Mouse (Mus musculus) embryonic stem cell, embryonic (primary cell): ENCODE results near the gene Zfp983.
"Not testable (repeated sequence)": the region's sequence is repeated elsewhere in the genome, so short reads cannot be mapped to it uniquely, and the experiment has no call there.

ENCODE experiments used
- CTCF ChIA-PET, 4 experiments: fragments of 300-600 bp in 2 of 4; fragments of 350-600 bp in 2 of 4; sonication (Branson Sonifier 250); formaldehyde crosslinking; loops; one replicate each; lab custom pipeline; 2022; ENCODE audit warnings: inconsistent platforms in 2 of 4; lab: Charles Lee
- POLR2A ChIA-PET, 4 experiments: fragments of 300-600 bp in 2 of 4; fragments of 350-600 bp in 2 of 4; sonication (Branson Sonifier 250); formaldehyde crosslinking; loops; one replicate each; lab custom pipeline; 2022; ENCODE audit warnings: antibody characterized with exemption in 4 of 4, inconsistent platforms in 1 of 4; lab: Charles Lee

The Zfp983 gene

DNA sequence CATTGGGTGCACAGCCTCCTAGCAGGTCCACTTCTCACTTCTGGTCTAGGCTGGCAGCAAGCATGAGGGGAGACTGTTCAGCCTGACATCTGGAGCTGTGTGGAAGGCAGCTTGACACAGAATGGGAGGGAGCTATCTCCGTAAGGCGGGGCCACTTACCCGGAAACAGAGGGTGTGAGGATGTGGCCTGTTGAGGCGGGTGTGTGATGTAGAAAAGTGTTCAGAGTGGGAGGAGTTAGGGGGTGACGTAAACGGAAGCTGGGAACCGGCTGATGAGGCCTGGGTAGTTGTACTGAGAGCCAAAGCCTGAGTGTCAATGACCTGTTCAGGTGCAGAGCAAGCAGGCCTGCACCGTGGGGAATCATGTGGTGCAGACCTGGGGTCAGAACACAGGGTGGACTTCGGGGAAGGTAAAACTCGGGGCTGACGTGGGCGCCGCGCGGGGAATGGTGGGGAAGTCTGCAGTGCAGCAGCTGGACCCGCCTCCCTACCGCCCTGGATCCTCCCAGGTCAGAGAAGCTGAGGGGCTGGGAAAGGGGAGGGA lies at the start of gene Zfp983:
Zfp983 (plus strand) TSS at position 261 of the 544 bp plus-strand sequence.
- CTCF ChIA-PET, result interaction anchor here in 3 of 4 experiments (0.6 to 1.7 kb wide), 8 partner anchors 14 to 419 kb away, joined by 3 to 23 read pairs (median 4); no protein-coding TSS in a partner anchor
- POLR2A ChIA-PET, result interaction anchor here in 3 of 4 experiments (0.7 to 1.7 kb wide), 14 partner anchors 29 to 774 kb away, joined by 3 to 39 read pairs (median 4); partner anchors contain the start of genes Zfp948 (in 2 of the 3), Ppp2r1a (in 1 of the 3), Zfp229 (in 1 of the 3) and Zfp51 (in 1 of the 3)

DNA sequence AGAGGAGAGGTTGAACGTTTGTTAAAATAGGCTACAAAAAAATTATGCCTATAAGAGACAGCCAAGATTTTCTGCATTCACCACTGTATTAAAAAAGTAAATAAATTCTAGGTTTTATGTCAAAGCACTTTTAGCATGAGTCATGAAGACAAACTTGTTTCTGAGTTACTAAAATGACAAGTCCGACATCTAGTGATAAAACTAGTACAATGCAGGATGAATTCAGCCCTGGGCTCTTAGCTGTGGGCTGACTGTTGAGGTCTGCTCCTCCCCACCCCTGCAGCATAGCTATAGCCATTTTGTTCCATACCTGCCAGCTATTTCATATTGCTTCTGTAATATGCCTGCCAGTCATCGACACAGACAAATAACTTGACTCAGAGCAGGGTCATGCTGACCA lies 34.1 kb upstream of the Zfp983 start:
- ChIA-PET POLR2A (interaction anchor here in 2 of 4 experiments (1.0 to 1.6 kb wide), 2 partner anchors 12 to 49 kb away, joined by 3 to 4 read pairs; partner anchors contain the start of gene Zfp948 (in 1 of the 2)), CTCF (interaction anchor here in 2 of 4 experiments (0.6 to 1.8 kb wide), 6 partner anchors 8 to 385 kb away, joined by 3 to 4 read pairs (median 4); partner anchors contain the start of genes Zfp51 (in 1 of the 2) and Zfp983 (in 1 of the 2))

DNA sequence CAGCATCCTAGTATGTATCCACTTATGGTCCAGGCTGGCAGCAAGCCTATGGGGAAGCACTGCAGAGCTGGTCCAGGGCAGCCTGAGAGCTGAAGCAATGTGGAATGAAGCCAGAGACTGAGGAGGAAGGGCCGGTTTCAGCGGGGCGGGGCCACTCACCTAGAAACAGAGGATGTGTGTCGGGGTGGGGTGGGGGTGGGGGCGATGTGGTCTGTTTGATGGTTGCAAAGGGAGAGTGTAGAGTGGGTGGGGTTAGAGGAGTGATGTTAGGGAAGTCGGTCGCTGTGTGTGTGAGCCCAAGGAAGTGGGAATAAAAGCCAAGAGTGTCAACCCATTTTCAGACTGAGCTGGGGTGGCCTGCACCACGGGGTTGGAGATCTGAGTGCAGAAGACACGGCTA lies 33.1 kb upstream of the Zfp983 start:
- CTCF ChIA-PET, result interaction anchor here in 2 of 4 experiments (0.6 to 1.8 kb wide), 4 partner anchors 33 to 386 kb away, joined by 3 to 4 read pairs (median 4); partner anchors contain the start of genes Zfp51 (in 2 of the 2) and Zfp983 (in 1 of the 2)
- POLR2A ChIA-PET, result interaction anchor here in 2 of 4 experiments (0.6 to 1.6 kb wide), 2 partner anchors 13 to 18 kb away, joined by 4 read pairs; no protein-coding TSS in a partner anchor

DNA sequence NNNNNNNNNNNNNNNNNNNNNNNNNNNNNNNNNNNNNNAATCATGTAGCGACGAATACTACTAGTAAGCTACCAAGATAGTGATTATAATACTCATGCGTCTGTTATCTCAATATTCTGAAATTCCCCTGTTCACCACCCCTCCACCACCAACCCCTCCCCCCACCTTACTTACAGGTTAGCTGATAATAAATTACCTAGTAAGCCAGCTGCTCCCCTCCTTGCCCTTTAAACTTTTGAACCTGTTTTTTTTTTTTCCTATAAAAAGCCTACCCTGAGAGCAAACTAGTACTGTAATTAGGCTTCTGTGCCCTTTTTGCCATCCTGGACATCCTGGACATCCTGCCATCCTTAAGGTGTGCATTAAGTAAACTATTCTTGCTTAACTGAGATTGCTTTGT lies 26.8 kb upstream of the Zfp983 start:
- POLR2A ChIA-PET, result no interaction called here
- CTCF ChIA-PET, result no interaction called here

DNA sequence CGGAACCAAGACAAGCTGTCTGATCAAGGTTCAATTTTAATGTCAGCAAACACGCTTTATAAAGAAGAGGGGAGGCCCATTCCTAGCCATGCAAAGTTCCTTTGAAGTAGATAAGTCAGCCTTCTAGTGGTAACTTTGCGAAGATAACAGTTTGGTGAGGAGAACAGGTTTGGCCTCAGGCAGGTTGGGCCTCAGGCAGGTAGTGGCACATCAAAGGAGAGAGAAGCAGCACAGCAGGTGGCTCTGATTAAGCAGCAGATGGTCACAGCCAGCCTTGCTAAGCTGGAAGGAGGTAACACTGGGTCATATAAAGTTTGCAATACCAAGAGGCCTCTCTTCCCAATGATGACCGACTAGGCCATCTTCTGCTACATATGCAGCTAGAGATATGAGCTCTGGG lies 14.7 kb upstream of the Zfp983 start:
- POLR2A ChIA-PET, result interaction anchor here in 1 of 4 experiments (0.6 kb wide), 1 partner anchor 19 kb away, joined by 4 read pairs; no protein-coding TSS in a partner anchor
- CTCF ChIA-PET, result not testable (repeated sequence)

DNA sequence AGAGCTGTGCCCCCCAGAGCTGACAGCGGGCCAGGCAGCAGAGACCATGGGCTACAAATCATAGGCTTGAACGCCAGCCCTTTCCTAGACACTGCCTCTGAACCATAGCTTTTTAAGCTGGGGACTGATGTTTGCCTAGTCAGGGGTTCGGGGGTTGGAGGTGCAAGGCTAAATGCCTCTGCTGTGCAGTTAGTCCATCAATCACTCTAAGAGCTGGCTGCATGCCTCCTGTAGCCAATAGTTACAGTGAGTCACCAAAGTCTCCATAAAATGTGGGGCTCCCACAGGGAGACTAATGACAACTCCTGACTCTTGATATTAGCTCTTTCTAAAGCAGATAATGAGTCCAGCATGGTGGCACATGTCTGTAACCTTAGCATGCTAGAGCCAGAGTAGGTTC lies 1.6 kb upstream of the Zfp983 start:
- ChIA-PET POLR2A (interaction anchor here in 1 of 4 experiments (1.6 kb wide), 1 partner anchor 31 kb away, joined by 5 read pairs; no protein-coding TSS in a partner anchor), CTCF (interaction anchor here in 1 of 4 experiments (1.0 kb wide), 1 partner anchor 31 kb away, joined by 5 read pairs; no protein-coding TSS in a partner anchor)

DNA sequence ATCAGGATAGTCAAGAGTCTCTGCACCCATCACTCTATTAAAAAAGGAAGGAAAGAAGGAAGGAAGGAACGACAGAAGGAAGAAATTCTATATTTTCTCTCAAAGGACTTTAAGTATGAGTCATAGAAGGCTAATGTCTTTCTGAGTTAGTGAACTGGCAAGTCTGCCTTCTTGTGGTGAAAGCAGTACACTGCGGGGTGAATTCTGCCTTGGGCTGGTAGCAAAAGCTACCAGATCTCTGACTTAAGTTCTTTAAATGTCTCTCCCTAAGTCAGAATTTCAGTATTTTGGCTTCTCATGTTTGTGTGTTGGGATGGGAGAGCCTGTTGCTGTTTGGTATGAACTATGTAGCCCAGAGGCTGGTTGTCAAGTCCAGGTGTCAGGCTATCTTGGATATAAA lies 488 bp upstream of the Zfp983 start:
- ChIA-PET POLR2A (interaction anchor here in 3 of 4 experiments (1.0 to 1.7 kb wide), 11 partner anchors 30 to 774 kb away, joined by 3 to 39 read pairs (median 4); partner anchors contain the start of genes Ppp2r1a (in 1 of the 3), Zfp51 (in 1 of the 3), Zfp54 (in 1 of the 3) and Zfp942 (in 1 of the 3)), CTCF (interaction anchor here in 2 of 4 experiments (1.0 to 1.7 kb wide), 7 partner anchors 13 to 418 kb away, joined by 3 to 23 read pairs (median 4); no protein-coding TSS in a partner anchor)

DNA sequence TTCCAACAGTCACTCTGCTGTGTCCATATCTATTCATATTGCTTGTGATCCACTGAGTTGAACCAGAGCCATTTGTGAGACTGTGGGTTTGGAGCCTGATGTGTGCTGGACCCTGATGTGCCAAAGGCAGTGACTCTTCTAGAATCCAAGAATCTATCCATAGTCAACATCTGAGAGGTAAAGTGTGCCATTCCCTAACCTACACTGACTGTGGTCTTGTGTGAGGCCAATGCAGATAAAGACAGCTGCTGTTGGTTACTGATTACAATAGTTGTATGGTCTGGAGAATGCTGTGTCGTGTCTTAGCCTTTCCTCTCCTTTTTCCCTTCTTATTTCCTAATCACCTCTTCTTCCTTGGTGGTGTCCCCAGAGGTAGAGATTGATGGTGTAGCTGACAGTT lies 28.4 kb downstream of the Zfp983 start:
- CTCF ChIA-PET, result interaction anchor here in 2 of 4 experiments (0.7 to 1.4 kb wide), 3 partner anchors 21 to 30 kb away, joined by 3 to 23 read pairs (median 5); partner anchors contain the start of gene Zfp983 (in 2 of the 2)
- POLR2A ChIA-PET, result interaction anchor here in 1 of 4 experiments (2.2 kb wide), 1 partner anchor 29 kb away, joined by 39 read pairs; the partner anchor contains the start of gene Zfp983

DNA sequence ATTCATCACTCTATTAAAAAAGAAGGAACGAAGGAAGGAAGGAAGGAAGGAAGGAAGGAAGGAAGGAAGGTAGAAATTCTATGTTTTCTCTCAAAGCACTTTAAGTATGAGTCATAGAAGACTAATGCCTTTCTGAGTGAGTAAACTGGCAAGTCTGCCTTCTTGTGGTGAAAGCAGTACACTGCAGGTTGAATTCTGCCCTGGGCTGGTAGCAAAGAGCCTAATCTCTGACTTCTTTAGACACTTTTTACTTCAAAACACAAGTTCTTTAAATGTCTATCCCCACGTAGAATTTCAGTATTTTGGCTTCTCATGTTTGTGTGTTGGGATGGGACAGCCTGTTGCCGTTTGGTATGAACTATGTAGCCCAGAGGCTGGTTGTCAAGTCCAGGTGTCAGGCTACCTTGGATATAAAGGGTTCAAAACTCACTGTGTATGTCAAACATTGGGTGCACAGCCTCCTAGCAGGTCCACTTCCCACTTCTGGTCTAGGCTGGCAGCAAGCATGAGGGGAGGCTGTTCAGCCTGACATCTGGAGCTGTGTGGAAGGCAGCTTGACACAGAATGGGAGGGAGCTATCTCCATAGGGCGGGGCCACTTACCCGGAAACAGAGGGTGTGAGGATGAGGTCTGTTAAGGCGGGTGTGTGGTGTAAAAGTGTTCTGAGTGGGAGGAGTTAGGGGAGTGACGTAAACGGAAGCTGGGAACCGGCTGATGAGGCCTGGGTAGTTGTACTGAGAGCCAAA lies 29.0 kb downstream of the Zfp983 start:
- CTCF ChIA-PET, result interaction anchor here in 3 of 4 experiments (0.6 to 1.4 kb wide), 13 partner anchors 28 to 1300 kb away, joined by 3 to 23 read pairs (median 3); partner anchors contain the start of genes Zfp760 (in 2 of the 3), Zfp983 (in 2 of the 3), Zfp51 (in 1 of the 3) and Zfp948 (in 1 of the 3)
- POLR2A ChIA-PET, result interaction anchor here in 3 of 4 experiments (0.8 to 2.2 kb wide), 12 partner anchors 26 to 735 kb away, joined by 3 to 39 read pairs (median 4); partner anchors contain the start of genes Zfp983 (in 3 of the 3), Ppp2r1a (in 1 of the 3), Zfp229 (in 1 of the 3) and Zfp51 (in 1 of the 3)

DNA sequence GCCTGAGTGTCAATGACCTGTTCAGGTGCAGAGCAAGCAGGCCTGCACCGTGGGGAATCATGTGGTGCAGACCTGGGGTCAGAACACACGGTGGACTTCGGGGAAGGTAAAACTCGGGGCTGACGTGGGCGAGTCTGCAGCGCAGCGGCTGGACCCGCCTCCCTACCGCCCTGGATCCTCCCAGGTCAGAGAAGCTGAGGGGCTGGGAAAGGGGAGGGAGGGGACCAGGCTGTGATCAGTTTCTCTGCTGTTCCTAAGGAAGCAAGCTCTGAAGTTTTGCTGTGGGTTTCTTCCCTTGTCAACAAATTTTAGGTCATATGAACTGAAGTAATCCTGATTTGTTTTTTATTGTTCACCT lies 29.6 kb downstream of the Zfp983 start:
- ChIA-PET POLR2A (interaction anchor here in 3 of 4 experiments (0.8 to 2.2 kb wide), 12 partner anchors 26 to 735 kb away, joined by 3 to 39 read pairs (median 4); partner anchors contain the start of genes Zfp983 (in 3 of the 3), Ppp2r1a (in 1 of the 3), Zfp229 (in 1 of the 3) and Zfp51 (in 1 of the 3)), CTCF (interaction anchor here in 3 of 4 experiments (0.6 to 1.4 kb wide), 12 partner anchors 27 to 1300 kb away, joined by 3 to 23 read pairs (median 3); partner anchors contain the start of genes Zfp760 (in 2 of the 3), Zfp983 (in 2 of the 3) and Zfp51 (in 1 of the 3))

DNA sequence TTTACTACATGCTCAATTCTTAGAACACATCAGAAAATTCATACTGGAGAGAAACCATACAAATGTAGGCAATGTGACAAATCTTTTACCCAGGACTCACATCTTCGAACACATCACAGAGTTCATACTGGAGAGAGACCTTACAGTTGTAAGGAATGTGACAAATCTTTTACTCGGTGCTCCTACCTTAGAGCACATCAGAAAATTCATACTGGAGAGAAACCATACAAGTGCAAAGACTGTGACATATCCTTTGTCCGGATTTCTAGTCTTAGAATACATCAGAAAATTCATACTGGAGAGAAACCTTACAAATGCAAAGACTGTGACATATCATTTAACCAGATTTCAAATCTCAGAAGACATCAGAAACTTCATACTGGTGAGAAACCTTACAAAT lies 41.1 kb downstream of the Zfp983 start, which contains the start of gene Gm10226:
Gm10226 (plus strand) TSS at position 301 of the 400 bp plus-strand sequence.
- ChIA-PET CTCF (no interaction called here), POLR2A (no interaction called here)

DNA sequence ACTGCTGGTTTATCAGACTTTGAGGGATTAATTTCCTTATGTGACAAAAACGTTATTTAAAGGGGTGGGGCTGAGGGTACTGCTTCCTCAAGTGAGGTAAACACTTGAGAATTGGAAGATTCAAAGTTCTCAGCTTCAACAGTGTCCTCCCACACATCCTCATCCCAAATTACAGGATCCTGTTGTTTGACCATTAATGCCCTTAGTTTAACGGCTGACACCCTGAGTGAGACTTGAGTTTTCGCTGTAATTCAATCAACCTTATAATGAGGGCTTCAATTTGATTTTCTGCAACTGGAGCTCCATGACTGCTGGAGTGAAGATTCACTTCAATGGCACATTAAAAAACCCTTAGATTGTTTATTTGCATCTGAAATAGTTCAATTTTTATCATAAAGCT lies 42.9 kb downstream of the Zfp983 start:
- CTCF ChIA-PET, result no interaction called here
- POLR2A ChIA-PET, result interaction anchor here in 1 of 4 experiments (0.7 kb wide), 1 partner anchor 438 kb away, joined by 4 read pairs; no protein-coding TSS in a partner anchor

DNA sequence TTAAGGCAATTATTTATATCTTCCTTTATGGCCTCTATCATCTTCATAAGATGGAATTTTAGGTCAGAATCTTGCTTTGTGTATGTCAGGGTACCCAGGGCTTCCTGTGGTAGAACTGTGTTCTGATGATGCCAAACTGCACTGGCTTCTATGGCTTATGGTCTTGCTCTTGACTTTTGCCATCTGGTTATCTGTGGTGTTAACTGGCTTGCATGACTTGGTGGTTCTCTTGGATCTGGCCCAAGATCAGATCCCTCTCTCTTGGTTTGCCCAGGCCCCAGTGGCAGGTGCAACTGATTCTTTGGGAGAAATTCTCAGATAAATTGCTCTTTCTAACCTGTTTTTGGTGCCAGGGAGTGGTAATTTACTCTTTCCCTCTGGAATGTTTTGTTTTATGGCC lies 45.6 kb downstream of the Zfp983 start:
- ChIA-PET CTCF (no interaction called here), POLR2A (no interaction called here)

DNA sequence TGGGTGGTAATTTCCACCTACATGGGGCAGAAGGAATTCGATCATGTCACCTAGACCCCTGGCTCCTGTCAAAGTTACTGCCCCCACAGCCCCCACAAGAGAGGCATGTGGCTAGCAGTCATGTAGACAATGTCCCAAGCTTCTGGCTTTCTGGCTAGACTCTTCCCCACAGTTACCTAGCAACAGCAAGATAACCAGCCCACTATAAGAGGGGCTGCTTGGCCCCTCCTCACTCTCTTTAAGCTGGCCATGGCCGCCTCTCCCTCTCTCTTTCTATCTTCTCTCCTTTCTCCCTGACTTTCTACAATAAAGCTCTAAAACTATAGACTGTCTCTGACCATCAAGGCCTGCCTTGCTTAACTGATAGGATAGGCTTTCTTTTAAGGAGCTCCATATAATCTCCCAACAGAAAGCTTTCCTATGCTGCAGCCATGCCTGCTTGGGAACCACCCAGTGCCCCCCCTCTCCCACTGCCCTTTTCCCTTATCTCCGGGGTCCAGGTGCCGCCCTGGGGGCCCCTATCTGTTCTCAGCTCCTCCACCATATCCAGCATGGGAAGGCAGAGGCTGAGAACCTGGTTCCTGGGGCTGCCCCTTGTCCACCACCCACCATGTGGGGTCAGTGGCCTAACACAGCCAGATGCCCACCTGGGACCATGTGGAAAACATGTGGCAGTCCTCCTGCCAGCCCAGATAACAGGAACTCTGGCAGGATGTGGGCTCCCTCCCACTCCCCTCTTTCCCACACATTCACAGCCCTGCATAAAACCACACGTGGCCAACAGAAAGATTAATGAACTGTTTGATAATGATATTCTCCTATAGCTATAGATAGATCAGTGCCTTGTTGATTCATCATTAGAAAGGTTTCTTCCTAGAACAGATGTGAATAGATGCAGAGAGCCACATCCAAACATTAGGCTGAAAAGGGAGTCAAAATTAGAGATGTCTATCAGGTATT lies 52.1 kb downstream of the Zfp983 start:
- POLR2A ChIA-PET, result no interaction called here
- CTCF ChIA-PET, result no interaction called here

DNA sequence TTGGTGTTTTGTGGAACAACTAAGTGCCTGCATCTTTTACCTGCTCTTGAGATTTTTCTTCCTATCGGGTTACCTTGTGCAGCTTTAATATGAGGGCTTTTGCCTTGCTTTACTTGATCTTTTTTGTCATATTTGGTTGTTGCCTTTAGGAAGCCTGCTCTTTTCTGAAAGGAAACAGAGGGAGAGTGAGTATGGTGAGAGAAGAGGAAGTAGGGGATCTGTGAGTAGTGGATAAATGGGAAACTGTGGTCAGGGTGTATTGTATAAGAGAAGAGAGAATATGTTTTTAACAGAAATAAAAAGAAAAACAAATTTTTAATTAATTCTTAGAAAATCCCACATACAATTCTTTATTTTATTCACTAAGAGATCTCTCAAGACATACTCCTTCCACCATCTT lies 53.0 kb downstream of the Zfp983 start:
- POLR2A ChIA-PET, result no interaction called here

DNA sequence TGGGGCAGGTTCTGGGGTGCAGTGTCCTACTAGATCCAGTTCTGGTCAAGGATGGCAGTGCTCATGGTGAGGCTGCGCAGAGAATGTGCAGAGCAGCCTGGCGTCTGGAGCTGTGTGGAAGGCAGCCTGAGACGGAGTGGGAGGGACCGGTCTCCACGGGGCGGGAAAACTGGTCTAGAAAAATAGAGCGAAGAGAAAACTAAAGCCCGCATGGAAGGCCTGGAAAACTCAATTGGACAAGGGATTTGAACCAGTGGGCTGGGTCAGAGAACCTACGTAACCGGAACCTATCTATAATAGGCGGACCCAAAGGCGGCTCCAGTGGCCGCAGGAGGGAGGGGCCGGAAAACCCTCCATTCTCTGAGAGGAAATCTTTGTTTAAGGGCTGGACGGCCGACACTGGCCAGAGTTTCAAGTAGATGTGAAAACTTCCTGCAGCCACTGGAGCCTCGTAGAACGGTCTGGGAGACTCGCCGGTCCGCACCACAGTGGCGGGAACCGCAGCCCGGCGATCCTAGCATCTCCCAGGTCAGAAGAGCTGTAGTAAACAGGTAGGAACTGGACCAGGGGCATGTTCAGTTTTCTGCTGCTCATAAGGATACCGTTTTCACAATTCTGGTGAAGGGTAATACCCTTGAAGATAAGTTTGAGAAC lies 57.0 kb downstream of the Zfp983 start, which contains the start of gene Zfp760:
Zfp760 (plus strand) TSS at position 399 of the 654 bp plus-strand sequence.
- CTCF ChIA-PET, result interaction anchor here in 3 of 4 experiments (0.6 to 1.0 kb wide), 5 partner anchors 9 to 1920 kb away, joined by 3 to 5 read pairs (median 3); no protein-coding TSS in a partner anchor

More for the DNA sequence above, 53.0 kb downstream of the Zfp983 start:
- CTCF ChIA-PET, result no interaction called here

More for the DNA sequence above, 57.0 kb downstream of the Zfp983 start, which contains the start of gene Zfp760:
- POLR2A ChIA-PET, result interaction anchor here in 3 of 4 experiments (0.7 to 2.0 kb wide), 12 partner anchors 10 to 763 kb away, joined by 3 to 9 read pairs (median 4); partner anchors contain the start of genes Ppp2r1a (in 1 of the 3) and Zfp54 (in 1 of the 3)
